Mouse (Mus musculus) lung, postnatal 10 days (tissue): ENCODE data around the gene Aqp1.
A peak's percentile ranks its signal among the peaks of the same experiment; 100 is the strongest.

Experiments used
- DNase-seq: peaks from one replicate; pipeline ENCODE4 v3.0.0; 2021

Gene Aqp1

GRCm38 (mm10) chr6:55335989-55336514, at the start of gene Aqp1:
TSS of gene Aqp1 (plus strand) at chr6:55336432.
- peak; percentile 93 for DNase-seq

- peak; percentile 15 for DNase-seq
Observed at GRCm38 (mm10) chr6:55288007-55288602, 48.1 kb upstream of the Aqp1 start.

GRCm38 (mm10) chr6:55294549-55295131, 41.6 kb upstream of the Aqp1 start:
- DNase-seq, result peak; percentile 84

GRCm38 (mm10) chr6:55295325-55295724, 40.9 kb upstream of the Aqp1 start:
- no peak for DNase-seq

- no peak for DNase-seq
Observed at GRCm38 (mm10) chr6:55299482-55299881, 36.8 kb upstream of the Aqp1 start.

- DNase-seq, result no peak
Observed at GRCm38 (mm10) chr6:55299917-55300316, 36.3 kb upstream of the Aqp1 start.

GRCm38 (mm10) chr6:55300704-55301103, 35.5 kb upstream of the Aqp1 start:
- peak; percentile 53 for DNase-seq

- DNase-seq, result peak; percentile 77
Observed at GRCm38 (mm10) chr6:55310179-55310578, 26.1 kb upstream of the Aqp1 start.

- no peak for DNase-seq
Observed at GRCm38 (mm10) chr6:55311962-55312361, 24.3 kb upstream of the Aqp1 start.

- DNase-seq, result no peak
Observed at GRCm38 (mm10) chr6:55313893-55314292, 22.3 kb upstream of the Aqp1 start.

GRCm38 (mm10) chr6:55314628-55315027, 21.6 kb upstream of the Aqp1 start:
- DNase-seq, result peak; percentile 44

- DNase-seq, result no peak
Observed at GRCm38 (mm10) chr6:55318597-55318996, 17.6 kb upstream of the Aqp1 start.

- DNase-seq, result peak; percentile 74
Observed at GRCm38 (mm10) chr6:55319585-55320551, 16.4 kb upstream of the Aqp1 start.

- no peak for DNase-seq
Observed at GRCm38 (mm10) chr6:55320894-55321293, 15.3 kb upstream of the Aqp1 start.

- DNase-seq, result no peak
Observed at GRCm38 (mm10) chr6:55321518-55321917, 14.7 kb upstream of the Aqp1 start.

- no peak for DNase-seq
Observed at GRCm38 (mm10) chr6:55322980-55323379, 13.3 kb upstream of the Aqp1 start.

GRCm38 (mm10) chr6:55323908-55324634, 12.2 kb upstream of the Aqp1 start:
- DNase-seq, result no peak

- DNase-seq, result peak; percentile 78
Observed at GRCm38 (mm10) chr6:55324785-55325184, 11.4 kb upstream of the Aqp1 start.

- peak; percentile 81 for DNase-seq
Observed at GRCm38 (mm10) chr6:55326299-55326698, 9.9 kb upstream of the Aqp1 start.

- DNase-seq, result peak; percentile 83
Observed at GRCm38 (mm10) chr6:55327326-55327725, 8.9 kb upstream of the Aqp1 start.

- no peak for DNase-seq
Observed at GRCm38 (mm10) chr6:55328179-55328578, 8.1 kb upstream of the Aqp1 start.

- DNase-seq, result peak; percentile 61
Observed at GRCm38 (mm10) chr6:55331315-55331714, 4.9 kb upstream of the Aqp1 start.
